Mouse (Mus musculus) myocyte (in vitro differentiated cells): Measurements from ENCODE around the gene Rgsl1.

ENCODE experiments used
- CEBPB ChIP-seq: IDR thresholded peaks from 2 replicates; pipeline ENCODE4 v1.6.1; 2011; ENCODE audit warnings: mild to moderate bottlenecking, moderate library complexity; ENCODE audit not compliant: poor library complexity, insufficient read depth, severe bottlenecking
- E2F4 ChIP-seq: IDR thresholded peaks from one replicate; pipeline ENCODE4 v1.6.1; 2011; ENCODE audit warnings: mild to moderate bottlenecking, control low read depth, moderate library complexity; ENCODE audit not compliant: insufficient read depth
- MAX ChIP-seq: IDR thresholded peaks from one replicate; pipeline ENCODE4 v1.6.1; 2011; ENCODE audit warnings: low read depth, mild to moderate bottlenecking, control low read depth
- MYOD1 ChIP-seq, 3 experiments: IDR thresholded peaks; one replicate each; pipeline ENCODE4 v1.6.1; 2011; ENCODE audit warnings: control low read depth in 2 of 3, low read depth in 2 of 3, mild to moderate bottlenecking in 2 of 3, moderate library complexity in 1 of 3; ENCODE audit not compliant: insufficient read length in 2 of 3, control insufficient read depth in 1 of 3
- MYOG ChIP-seq, 3 experiments: IDR thresholded peaks; one replicate each; pipeline ENCODE4 v1.6.1; 2011; ENCODE audit warnings: control low read depth in 2 of 3, low read depth in 2 of 3, mild to moderate bottlenecking in 2 of 3; ENCODE audit not compliant: insufficient read length in 2 of 3, control insufficient read depth in 1 of 3, insufficient read depth in 1 of 3
- POLR2A ChIP-seq: IDR thresholded peaks from one replicate; pipeline ENCODE4 v1.6.1; 2011; ENCODE audit warnings: low read depth, mild to moderate bottlenecking, control low read depth, moderate library complexity; ENCODE audit not compliant: insufficient read length
- POLR2AphosphoS2 ChIP-seq: IDR thresholded peaks from one replicate; pipeline ENCODE4 v1.6.1; 2011; ENCODE audit warnings: low read depth, control low read depth; ENCODE audit not compliant: insufficient read length
- REST ChIP-seq: IDR thresholded peaks from one replicate; pipeline ENCODE4 v1.6.1; 2011; ENCODE audit warnings: mild to moderate bottlenecking, control low read depth, moderate library complexity; ENCODE audit not compliant: insufficient read depth, insufficient read length
- SRF ChIP-seq: IDR thresholded peaks from one replicate; pipeline ENCODE4 v1.6.1; 2011; ENCODE audit warnings: low read depth; ENCODE audit not compliant: control insufficient read depth, insufficient read length
- TCF12 ChIP-seq: IDR thresholded peaks from one replicate; pipeline ENCODE4 v1.6.1; 2011; ENCODE audit warnings: mild to moderate bottlenecking, control low read depth; ENCODE audit not compliant: poor library complexity, insufficient read depth, severe bottlenecking
- TCF3 ChIP-seq: IDR thresholded peaks from one replicate; pipeline ENCODE4 v1.6.1; 2011; ENCODE audit warnings: low read depth, control low read depth; ENCODE audit not compliant: insufficient read length
- USF1 ChIP-seq: IDR thresholded peaks from one replicate; pipeline ENCODE4 v1.6.1; 2011; ENCODE audit warnings: low read depth, mild to moderate bottlenecking, control low read depth, moderate library complexity

DNA sequence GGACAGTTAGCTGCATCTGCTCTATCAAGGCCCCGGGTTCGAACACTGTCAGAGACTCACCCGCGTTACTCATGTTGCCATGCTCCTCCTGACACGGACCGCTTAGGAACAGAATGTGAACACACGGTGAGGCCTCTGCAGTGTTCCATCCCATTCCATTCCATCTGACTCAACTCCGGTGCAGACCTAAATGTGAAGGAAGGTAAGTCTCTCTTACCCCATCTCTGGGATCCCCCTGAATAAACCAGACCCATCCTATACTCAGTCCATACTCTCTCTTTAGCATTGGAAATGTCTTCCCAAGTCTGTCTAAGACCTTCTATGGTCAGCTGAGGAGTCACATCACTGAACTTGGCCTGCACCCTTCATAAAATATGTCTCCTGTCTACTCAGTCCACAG, at the start of gene Rgsl1:
- no peak for TF ChIP-seq CEBPB
- TF ChIP-seq MAX, result no peak
- TF ChIP-seq POLR2A, result no peak
- no peak for TF ChIP-seq USF1
- TF ChIP-seq TCF3, result no peak
- TF ChIP-seq MYOG (IDR thresholded peaks at IDR 0.05; ENCODE audit: control insufficient read depth in 1 of 3, insufficient read depth in 1 of 3, insufficient read length in 2 of 3, low read depth in 2 of 3), result no peak
- TF ChIP-seq E2F4, result no peak
- TF ChIP-seq TCF12, result no peak
- TF ChIP-seq POLR2AphosphoS2, result no peak
- TF ChIP-seq REST, result no peak
- TF ChIP-seq MYOD1 (IDR thresholded peaks at IDR 0.05; ENCODE audit: control insufficient read depth in 1 of 3, insufficient read length in 2 of 3, low read depth in 2 of 3), result no peak
- TF ChIP-seq SRF, result no peak
